In the genomic region with DNA sequence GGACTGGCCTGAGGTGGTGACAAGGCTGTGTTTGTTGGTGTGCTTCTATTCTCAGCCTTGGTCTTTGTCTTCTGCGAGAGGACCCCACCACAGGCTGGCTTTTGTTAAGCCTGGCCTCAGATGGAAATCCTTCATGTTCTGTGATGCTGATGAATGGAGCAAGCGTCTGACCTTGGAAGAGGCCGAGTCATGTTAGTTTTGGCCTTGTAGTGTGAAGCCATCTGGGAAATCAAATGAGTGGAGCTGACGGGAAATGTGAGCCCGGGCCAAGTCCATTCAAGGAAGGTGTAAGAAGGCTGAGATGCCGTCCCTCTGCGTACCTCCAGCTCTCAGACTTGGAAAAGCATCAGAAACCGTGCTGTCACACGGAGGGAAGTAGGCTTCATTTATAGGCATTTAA, we compare ENCODE assay signal across 12 mouse cellular contexts.
DNase-seq lines count a peak whose midpoint lies in the region; ATAC-seq lines count a peak whose summit lies in the region.
"Had no signal": no experiment of that assay in that cellular context is flagged by ENCODE, and none has a peak within 500 bp of the region (broad histone marks: within the 10 kb centered on the region; RNA-seq: fewer than 3 reads in every experiment).

No protein-coding gene starts in this region.

- H3K9me3 ChIP-seq in kidney, embryonic 15.5 days (replicated peaks) = no peaks in the 10 kb centered on the region
- H3K9me3 ChIP-seq in heart, embryonic 11.5 days (replicated peaks; ENCODE audit: control insufficient read depth, low read length) = no peaks in the 10 kb centered on the region
- H3K9me3 ChIP-seq: embryonic facial prominence, embryonic 13.5 days; stomach, embryonic 15.5 days had no signal

- H3K36me3 ChIP-seq in kidney, embryonic 15.5 days = no peaks in the 10 kb centered on the region
- no peaks in the 10 kb centered on the region for H3K36me3 ChIP-seq in heart, embryonic 11.5 days (ENCODE audit: control insufficient read depth, insufficient read depth, low read length)
- H3K36me3 ChIP-seq: embryonic facial prominence, embryonic 13.5 days; stomach, embryonic 15.5 days had no signal

- peak; percentile 12 for DNase-seq in kidney, adult 9 months
- peak; percentile 63 for DNase-seq in adrenal gland, postnatal 10 days
- DNase-seq in kidney, postnatal 4 days = peak; percentile 37 to 50
- DNase-seq in cerebellum, adult 9-10 months = no peak
- DNase-seq in MN1 (ENCODE audit: low spot score) = no peak
- DNase-seq: right cerebral cortex, postnatal 25 days had no signal

- ATAC-seq in kidney, embryonic 15.5 days (replicated peaks; ENCODE audit: low FRiP score) = no peak
- ATAC-seq in heart, embryonic 11.5 days (replicated peaks; ENCODE audit: insufficient number of reproducible peaks, low FRiP score, low TSS enrichment) = 0 out of 2 replicates have a peak, but pooled peaks have one; percentile 44
- ATAC-seq: CD4-positive, CD25-positive, alpha-beta regulatory T cell, adult 4 months had no signal

- no peak overlapping the region for H3K9ac ChIP-seq in kidney, embryonic 15.5 days
- H3K9ac ChIP-seq in heart, embryonic 11.5 days (ENCODE audit: low read depth, low read length) = no peak overlapping the region
- H3K9ac ChIP-seq: embryonic facial prominence, embryonic 13.5 days; stomach, embryonic 15.5 days had no signal

- 50% methylated on average over 9 of the region's 9 CpGs for WGBS in kidney, embryonic 15.5 days
- WGBS in heart, embryonic 11.5 days (ENCODE audit: insufficient replicate concordance) = 56% methylated on average over 9 of the region's 9 CpGs

- H3K4me1 ChIP-seq in kidney, embryonic 15.5 days = peaks cover 30% of the 10 kb centered on the region
- peaks cover 19% of the 10 kb centered on the region for H3K4me1 ChIP-seq in heart, embryonic 11.5 days (ENCODE audit: control insufficient read depth, insufficient read depth, low read length)

- H3K4me2 ChIP-seq in kidney, embryonic 15.5 days = no peak overlapping the region
- H3K4me2 ChIP-seq in heart, embryonic 11.5 days = no peak overlapping the region
- H3K4me2 ChIP-seq: embryonic facial prominence, embryonic 13.5 days; liver, embryonic 11.5 days; stomach, embryonic 15.5 days had no signal

- H3K27ac ChIP-seq in kidney, embryonic 15.5 days = no peak overlapping the region
- no peak overlapping the region for H3K27ac ChIP-seq in heart, embryonic 11.5 days (ENCODE audit: low read depth, low read length)
- H3K27ac ChIP-seq: embryonic facial prominence, embryonic 13.5 days; stomach, embryonic 15.5 days had no signal

- peaks cover 17% of the 10 kb centered on the region for H3K27me3 ChIP-seq in kidney, embryonic 15.5 days
- no peaks in the 10 kb centered on the region for H3K27me3 ChIP-seq in heart, embryonic 11.5 days (ENCODE audit: control insufficient read depth, insufficient read depth, low read length)
- H3K27me3 ChIP-seq: embryonic facial prominence, embryonic 13.5 days; stomach, embryonic 15.5 days had no signal

- no peak overlapping the region for H3K4me3 ChIP-seq in kidney, embryonic 15.5 days (replicated peaks)
- no peak overlapping the region for H3K4me3 ChIP-seq in heart, embryonic 11.5 days (ENCODE audit: low read depth, low read length)
- H3K4me3 ChIP-seq: embryonic facial prominence, embryonic 13.5 days; stomach, embryonic 15.5 days had no signal

Comparison
In these comparisons a context has a peak if more than half of its experiments do, and no peak if none do; other contexts are left out.
1. DNase-seq: peak in kidney, adult 9 months (single experiment), adrenal gland, postnatal 10 days (single experiment) and kidney, postnatal 4 days (2 of 2); none in cerebellum, adult 9-10 months (single experiment) and MN1 (single experiment).